Mouse (Mus musculus) thymus, postnatal 4 days (tissue): ENCODE measurements around the gene Tfb1m.

Source experiments
- DNase-seq: peaks from one replicate; pipeline ENCODE4 v3.0.0; 2021

Tfb1m gene

DNA sequence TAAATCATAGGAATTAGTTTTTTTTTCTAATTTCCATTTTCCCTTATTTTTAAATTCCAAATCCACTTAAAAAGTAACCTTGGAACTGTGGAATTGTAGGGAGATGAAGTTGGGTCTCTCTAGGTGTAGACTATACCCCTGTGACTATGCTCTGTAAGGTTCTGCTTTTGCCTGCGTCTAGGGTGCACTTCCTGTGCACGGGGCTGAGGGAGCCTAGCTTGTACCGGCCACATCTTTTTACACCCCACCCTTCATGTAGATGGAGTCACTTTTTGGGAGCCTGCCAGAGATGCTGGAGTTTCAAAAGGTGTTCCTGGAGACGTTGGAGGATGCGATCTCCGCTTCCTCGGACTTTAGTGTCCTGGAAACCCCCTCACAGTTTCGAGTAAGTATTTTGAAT, 51.1 kb downstream of the Tfb1m start:
- DNase-seq: peak; percentile 10

DNA sequence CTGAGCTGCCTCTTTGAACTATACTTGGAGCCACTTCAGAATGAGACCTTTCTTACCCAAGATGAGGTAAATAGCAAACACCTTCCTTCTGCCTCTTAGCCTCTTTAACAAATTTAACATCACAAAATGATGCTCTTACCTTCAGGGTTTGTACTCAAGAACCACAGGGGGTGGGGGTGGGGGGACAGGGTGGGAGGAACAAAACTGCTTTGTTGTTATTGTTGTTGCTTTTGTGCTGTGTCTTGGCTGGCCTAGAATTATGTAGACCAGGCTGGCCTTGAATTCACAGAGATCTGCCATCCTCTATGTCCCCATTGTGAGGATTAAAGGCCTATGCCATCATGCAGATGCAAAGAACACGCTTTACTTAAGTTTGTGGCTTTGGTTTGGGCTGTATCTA, 51.9 kb downstream of the Tfb1m start:
- no peak for DNase-seq

DNA sequence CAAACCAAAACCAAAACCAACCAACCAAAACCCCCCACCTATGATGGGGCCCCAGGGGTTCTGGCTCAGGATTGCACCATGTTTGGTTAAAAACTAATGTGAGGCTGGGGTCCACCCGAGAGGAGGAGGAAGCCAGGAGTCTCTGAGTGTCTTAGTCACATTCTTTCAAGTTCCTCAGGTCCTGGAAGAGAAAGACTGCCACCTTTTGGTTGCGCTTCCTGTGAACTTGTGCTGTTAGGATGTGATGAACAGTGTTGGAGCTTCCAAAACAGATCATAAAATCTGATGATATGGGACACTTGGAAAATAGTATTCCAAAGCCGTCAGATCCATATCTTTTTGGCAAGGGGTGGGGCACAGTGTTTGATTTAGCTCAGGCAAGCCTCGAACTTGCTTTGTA, 56.6 kb downstream of the Tfb1m start:
- no peak for DNase-seq

DNA sequence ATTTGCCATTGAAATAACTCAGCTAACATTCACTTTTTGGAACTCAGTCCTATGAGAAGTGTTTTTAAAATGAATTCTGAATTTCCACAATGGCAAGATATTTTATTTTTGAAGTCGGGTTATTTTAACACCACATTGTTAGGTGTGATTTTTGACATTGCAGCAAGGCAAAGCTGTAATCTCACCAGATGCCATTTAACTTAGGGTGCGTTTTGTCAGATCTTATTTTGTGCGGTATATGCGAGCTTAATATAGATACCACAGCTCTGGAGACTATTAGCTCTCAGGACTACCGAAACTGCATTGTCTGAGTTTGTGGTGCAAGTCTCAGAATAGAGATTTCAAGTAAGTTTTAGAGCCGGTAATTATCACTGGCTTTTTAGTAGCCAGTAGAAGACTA, 57.5 kb downstream of the Tfb1m start:
- no peak for DNase-seq

DNA sequence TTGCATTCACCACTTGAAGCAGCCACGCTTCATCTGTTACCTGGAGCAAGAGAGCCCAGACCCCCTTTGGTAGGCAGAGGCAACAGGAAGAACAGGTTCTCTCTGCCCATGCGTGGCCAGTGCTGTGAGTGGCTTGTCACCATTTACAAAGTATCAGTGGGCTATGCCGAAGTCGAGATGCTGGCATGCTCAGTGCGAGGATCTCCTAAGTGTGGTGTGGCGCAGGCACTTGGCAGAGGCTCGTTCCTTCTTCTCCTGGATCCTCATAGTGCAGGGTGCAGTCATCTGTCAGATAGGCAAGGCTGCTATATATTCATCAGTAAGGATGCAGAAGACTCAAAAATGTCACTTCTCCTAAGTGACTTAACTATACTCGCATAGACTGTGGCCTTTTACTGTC, 58.1 kb downstream of the Tfb1m start:
- DNase-seq: no peak

DNA sequence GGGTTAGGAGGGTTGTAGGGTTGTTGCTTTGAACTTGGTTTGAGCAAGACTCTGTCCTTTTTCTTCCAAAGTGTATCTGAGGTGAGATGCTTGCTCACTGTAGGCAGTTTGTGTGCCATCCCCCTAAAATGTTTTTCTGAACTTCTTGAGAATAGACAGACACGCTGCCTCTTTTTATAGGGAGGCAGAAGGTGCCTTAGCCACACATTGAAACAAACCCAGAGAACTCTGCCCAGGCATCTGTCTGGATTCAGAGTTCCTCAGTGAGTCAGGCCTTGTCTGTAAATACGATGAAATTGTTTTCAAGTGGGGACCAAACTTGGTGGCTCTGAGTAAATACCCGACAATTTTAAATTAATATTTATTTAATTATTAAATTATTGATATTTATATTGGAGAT, 59.0 kb downstream of the Tfb1m start:
- DNase-seq: no peak

DNA sequence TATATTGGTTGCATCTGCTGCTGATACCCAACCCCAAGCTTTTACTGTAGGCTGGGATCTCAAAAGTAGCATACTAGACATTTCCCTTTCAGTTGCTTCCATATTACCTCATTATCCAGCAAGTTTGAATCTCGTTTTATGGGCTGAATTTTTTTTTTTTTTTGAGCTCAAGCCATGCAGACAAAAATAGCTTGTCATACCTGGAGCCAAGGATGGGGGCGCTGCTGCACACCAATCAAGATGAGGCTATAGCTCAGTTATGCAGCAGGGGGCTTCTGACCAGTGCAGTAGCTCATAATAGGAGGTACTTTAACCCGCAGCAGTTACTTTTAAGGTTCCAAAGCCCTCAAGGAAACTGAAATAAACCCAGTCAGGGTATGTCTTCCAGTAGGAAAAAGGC, 59.5 kb downstream of the Tfb1m start:
- DNase-seq: peak; percentile 77

DNA sequence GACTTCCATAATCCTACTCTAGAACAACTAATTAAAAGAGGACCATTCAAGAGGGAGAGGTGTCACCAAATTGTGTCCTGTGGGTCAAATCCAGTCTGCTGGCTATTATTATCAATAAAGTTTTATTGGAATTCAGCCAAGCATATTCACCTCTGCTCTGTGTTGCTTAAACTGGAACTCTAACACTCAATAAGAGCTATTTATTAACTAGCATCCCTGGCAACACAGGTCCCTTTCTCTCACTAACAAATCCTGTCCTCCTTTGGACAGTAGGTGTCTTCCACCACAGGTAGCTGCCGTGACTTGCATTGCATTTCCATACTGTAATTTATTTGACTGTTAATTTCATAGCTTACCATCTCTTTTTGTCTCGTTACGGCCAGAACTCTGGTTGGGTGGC, 61.5 kb downstream of the Tfb1m start:
- DNase-seq: no peak

DNA sequence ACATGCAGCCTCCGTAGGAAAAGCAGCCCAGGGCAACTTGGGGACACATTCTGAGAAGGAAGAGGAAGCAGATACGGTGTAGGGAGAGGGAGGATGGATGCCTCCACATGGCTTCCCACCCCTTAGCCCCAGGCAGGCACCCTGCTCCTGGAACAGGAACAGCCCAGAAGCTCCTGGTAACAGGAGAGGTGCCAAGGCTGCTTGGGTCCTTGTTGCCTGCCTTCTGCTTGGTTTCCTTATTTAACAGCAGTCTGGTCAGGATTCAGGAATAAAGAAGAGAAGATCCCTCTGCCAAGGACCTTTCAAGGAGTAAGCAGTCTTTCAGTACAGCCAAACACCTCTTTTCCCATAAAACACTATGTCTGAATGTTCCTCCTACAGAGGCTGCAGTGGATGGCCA, 62.0 kb downstream of the Tfb1m start:
- no peak for DNase-seq

DNA sequence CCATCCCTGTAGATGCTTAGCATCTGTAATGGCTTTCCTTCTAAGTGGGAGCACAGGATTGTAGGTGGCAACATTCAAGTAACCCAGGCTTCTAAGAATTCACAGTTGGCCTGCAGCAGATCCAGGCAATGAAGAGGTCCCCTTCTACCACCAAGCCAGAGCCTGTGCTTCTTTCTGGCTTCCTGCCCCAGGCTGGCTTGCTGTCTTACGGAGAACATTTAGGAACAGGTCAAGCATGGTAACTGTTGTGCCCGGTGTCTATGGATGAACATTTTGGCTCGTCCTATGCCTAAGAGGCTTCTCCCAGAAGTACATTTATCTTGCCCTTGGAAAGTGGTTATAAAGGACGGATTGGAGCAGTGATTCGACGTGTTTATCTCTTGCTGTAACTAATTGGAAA, 65.9 kb downstream of the Tfb1m start:
- no peak for DNase-seq

DNA sequence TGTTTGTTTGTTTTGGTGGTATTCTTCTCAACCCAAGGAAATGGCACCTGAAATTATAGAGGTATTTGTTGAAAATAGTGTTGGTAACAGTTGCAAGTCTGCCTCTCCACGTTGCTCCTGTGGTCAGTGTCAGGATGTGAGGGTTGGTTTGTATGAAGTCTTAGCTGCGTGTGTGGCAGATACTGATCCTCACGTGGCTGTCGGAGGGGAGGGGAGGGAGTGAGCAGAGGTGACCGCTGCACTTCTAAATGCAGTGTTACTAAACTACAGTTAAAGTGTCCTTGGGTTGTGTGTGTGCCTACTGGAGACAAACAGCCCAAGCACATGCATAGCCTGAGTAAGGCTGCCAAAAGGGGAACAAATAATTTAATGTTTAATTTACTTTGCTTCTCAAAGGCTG, 66.5 kb downstream of the Tfb1m start:
- no peak for DNase-seq

DNA sequence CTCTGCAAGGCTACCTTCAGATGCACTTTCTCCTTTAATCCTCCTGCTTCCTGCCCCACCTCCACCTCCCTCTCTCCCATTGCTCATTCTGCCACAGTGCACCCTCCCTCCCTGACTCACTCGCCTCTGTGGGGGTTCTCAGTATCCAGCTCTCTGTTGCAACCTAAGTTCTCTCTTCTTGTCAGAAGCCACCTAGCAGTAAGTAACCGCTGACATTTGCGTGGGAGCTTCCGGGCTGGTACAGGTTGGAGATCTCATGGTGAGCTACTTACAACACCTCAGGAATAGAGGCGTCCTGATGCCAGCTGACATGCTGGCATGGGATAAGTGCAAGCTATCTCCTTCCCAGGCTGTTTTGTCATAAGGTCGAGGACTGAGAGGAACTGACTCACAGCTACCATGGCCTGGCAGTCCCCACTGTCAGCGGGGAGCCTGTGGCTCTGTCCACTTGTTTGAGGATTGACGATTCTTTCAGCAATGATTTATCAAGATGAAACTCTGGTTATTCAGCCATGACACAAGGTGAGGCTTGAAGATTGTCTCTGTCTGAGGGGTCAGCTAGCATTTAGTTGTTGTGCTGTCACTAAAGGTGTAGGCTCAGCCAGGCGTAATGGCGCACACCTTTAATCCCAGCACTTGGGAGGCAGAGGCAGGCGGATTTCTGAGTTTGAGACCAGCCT, 67.2 kb downstream of the Tfb1m start:
- DNase-seq: no peak

DNA sequence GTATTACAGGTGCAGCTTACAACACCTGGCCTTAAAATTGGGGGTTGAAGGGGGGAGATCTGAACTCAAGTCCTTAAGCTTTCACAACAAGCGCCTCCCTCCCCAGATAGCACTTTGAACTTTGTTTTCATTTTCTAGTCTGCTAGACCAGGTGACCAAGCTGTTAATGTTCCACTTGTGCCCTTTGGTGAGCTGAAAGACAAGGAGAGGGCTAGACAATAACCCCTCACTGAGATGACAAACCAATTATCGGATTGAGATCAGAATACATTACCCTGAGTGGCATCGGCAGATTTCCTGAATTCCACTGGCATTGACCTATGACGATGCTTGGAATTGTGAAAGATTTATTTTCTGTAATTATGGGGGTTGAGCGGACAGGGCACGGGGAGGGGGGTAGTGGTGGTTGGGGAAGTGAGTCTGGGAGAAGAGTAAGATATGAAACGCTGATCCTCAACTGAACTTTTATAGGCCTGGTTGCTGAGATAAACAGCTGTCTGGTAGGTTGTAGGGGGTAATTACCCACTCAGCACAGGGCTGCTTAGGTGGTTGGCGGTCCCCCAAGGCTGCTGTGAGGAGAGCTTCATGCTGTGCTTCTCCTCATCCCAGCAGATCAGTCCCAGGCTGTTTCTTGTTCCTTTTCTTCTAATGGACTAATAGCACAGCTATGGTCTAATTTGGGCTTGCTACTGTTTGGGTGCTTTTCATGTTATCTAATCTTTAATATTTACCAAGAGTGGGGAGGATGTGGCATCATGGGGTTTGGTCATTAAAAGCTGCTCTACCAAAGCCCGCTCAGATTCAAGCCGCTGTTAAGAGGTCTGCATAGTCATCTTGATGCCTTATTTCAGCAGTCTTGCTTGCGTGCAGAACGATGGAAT, 69.6 kb downstream of the Tfb1m start:
- DNase-seq: no peak

DNA sequence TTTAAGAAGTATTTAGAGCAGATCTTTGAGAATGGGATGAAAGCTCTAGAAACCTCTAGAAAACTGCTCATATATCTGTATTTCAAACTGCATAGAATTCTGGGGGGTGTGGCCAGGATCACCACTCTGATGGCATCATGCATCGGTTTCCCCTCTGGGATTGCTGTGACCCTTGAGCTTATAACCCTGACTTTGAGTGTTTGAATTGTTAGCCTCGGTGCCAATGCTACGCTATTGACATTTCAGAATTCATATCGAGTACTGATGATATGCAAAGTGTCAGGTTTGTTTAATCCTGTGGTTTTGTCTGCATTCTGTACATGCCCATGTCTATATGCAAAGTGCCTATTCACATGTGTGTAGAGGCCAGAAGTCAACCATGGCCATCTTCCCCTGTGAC, 70.4 kb downstream of the Tfb1m start:
- no peak for DNase-seq

DNA sequence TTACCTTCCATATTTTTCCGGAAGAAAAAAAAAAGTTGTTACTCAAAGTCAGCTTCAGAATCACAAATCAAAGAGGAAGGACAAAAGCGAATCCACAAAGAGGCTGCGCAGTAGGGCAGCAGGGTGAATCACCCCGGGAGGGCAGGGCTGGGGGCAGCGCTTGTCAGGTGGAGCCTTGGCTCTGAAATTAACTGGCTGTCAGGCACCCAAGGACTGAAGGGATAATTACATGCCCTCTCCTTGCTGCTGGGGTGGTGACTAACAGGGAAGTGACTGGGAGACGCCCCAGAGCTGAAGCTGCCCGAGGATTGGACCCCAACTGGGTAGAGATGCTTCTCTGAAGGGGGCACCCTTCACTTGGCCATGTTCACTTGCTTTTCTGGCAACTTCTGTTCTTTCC, 71.7 kb downstream of the Tfb1m start:
- no peak for DNase-seq

DNA sequence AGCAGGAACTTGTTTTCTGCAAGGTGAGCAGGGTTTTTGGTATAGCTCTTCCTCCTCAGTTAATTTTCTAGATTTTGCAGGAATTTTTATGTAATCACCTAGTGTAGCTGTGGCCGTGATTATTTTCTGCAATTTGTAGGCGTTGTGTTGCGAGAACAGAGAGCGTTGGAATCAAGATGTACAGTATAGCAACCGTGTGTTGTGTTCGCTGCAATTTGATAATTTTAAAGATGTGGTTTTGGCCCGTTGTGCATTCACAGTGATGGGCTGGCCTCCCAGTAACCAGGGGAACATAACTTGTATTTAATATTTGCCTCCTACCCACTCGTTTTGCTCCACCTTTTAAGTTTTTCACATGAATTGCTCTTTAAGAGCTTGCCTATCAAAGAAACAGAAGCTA, 74.5 kb downstream of the Tfb1m start:
- DNase-seq: no peak

DNA sequence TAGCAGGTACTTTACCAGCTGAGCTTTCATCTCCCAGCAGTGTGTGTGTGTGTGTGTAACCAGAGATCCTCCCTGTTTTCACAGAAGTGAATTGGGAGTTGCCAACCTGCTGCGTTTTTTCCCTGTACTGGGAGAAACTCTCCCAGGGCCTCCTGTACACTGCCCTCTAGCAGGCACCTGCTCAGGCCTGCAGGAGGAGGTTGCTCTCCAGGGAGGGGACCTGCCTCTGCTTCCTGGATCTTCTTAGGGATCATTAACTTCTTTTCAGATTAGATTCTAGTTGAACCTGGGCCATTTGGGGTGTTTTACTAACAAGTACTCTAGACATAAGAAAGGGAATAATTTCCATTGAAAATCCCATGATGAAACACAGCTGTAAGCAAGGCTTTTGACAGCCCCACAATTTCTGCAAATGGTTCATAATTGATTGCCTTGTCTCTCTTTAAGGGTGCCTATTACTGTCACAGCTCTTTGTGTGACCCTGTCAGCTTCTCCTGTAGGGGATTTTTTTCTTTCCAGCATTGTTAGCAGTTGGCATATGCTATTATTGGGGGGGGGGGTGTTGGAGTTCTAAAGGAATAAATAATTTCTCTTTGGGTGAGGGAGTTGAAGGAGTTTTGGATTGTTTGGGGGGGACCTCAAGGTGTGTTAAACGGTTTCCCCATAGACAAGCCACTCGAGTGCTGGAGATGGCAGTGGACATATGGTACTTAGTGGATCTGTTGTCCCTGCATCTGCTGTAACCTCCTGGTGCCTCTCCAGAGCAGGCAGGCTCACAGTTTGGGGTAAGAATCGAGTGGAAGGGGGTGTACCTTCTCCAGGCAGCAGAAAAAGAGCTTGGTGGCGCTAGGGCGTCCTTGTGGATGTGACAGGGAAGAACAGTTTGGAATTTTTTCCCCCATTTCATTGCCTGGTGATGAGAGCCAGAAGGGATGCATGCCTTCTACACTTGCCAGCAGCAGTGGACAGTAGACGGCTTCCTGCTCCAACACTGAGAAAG, 75.7 kb downstream of the Tfb1m start:
- DNase-seq: no peak

DNA sequence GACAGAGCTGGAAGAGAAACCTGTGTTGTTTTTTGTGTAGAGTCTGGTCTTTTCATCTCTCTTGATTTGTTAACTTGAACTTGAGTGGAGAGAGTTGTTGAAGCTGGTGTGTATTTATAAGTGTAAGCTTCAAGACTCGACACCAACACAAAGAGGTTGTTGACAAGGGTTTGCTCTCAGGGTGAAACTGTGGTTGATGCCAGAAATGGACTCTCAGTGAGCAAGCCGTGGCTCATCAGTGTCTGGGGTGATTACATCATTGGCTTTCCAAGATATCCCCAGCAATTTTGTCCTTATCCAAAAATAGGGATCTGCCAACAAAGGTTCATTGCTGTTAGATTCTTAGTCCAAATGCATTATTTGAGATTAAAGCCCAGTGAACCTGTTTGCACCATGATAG, 81.0 kb downstream of the Tfb1m start:
- no peak for DNase-seq

DNA sequence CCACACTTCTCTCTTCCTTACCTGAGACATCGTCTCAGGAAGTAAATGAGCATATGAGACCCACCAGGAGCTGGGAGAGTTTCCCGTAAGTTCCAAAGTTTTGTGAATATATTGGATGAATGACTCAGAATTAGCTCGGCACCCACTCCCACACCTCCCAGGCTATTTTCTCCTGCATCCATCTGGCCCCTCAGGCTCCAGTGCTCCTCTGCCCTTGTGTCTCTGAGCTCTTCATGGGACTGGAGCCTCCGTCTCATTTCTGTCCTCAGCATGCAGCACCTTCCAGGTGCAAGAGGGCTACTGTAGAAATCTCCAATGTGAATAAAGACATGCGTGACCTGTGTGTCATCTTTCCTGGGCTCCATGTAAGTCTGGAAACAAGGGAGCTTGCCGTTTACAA, 85.6 kb downstream of the Tfb1m start:
- no peak for DNase-seq
